Mouse (Mus musculus) layer of hippocampus, postnatal 10 days (tissue): ENCODE measurements around the gene Olfr1367. TPM values are rescaled to one million over a fixed set of nuclear protein-coding genes. Genes with fewer than 3 reads are reported as not detected.

Experiments used
- DNase-seq, 2 experiments: peaks; one replicate each; pipeline ENCODE4 v3.0.0; 2021; ENCODE audit warnings: low spot score in 2 of 2
- microRNA-seq, 2 experiments: library from miRNA; unstranded; fragments of <30 nt; microRNA quantifications; one replicate each; pipeline ENCODE4 v1.2.0; 2021
- total RNA-seq, 2 experiments: library from RNA; stranded (reverse); gene quantifications; 2 replicates each; pipeline ENCODE4 v1.2.3; 2021

Gene Olfr1367
- total RNA-seq, 2 experiments from 2014 or later, result not detected

GRCm38 (mm10) chr13:21395623-21396022 is 48.9 kb downstream of the Olfr1367 start:
- DNase-seq, result no peak

- peak; percentile 18 to 25 for DNase-seq
Observed at GRCm38 (mm10) chr13:21396048-21396447, 49.3 kb downstream of the Olfr1367 start.

DNA sequence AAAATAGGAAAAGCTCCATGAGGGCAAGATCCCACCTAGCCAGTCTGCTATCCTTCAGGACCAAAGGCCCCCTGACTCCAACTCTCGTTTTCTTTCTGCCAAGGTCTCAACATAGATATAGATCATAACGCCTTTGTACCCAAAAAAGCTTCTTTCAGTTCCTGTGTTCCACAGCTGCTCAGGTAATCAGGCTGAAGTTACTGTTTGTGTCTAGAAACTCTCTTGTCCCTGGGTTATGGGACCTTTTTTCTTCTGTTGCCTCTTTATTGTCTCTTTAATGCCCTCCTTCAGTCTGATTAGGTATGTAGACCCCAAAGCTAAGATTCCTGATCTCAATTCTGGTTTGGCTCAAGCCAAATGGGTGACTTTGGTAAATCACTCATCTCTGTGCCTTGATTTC is 50.8 kb downstream of the Olfr1367 start:
- DNase-seq, result no peak

Small RNA genes within 50 kb of the gene (microRNA-seq; reads per million reads assigned to microRNA genes)
- gene Mir6942, result 0.59 to 0.67 reads per million in 2 experiments

Other genes with a start within 250 kb of the Olfr1367 start
- not detected for gene Olfr1369-ps1, start 235.4 kb upstream of the Olfr1367 start, total RNA-seq
- not detected for gene Olfr263, start 217.3 kb upstream of the Olfr1367 start, total RNA-seq
- gene Olfr1368, start 201.0 kb upstream of the Olfr1367 start, total RNA-seq, result not detected
- gene Trim27, start 167.5 kb upstream of the Olfr1367 start, total RNA-seq, result 10 to 100 TPM; 43.6 to 50.7 TPM
- not detected for gene Gpx5, start 54.2 kb upstream of the Olfr1367 start, total RNA-seq
- gene Gpx6, start 34.8 kb upstream of the Olfr1367 start, total RNA-seq, result not detected
- 10 to 100 TPM in 1 of 2 experiments, 1 to 10 TPM in 1; 9.9 to 10.2 TPM for gene Zscan12, start 15.9 kb downstream of the Olfr1367 start, total RNA-seq
- 10 to 100 TPM; 41.7 to 42.0 TPM for gene Zkscan3, start 55.8 kb downstream of the Olfr1367 start, total RNA-seq
- 1 to 10 TPM; 1.4 to 1.7 TPM for gene Pgbd1, start 94.1 kb downstream of the Olfr1367 start, total RNA-seq
- 10 to 100 TPM; 26.9 to 29.4 TPM for gene Zscan26, start 106.8 kb downstream of the Olfr1367 start, total RNA-seq
- 1 to 10 TPM; 1.0 to 1.2 TPM for gene Nkapl, start 121.6 kb downstream of the Olfr1367 start, total RNA-seq
- 1 to 10 TPM; 6.6 to 7.9 TPM for gene Zkscan4, start 132.0 kb downstream of the Olfr1367 start, total RNA-seq
- not detected for gene Gm10065, start 132.5 kb downstream of the Olfr1367 start, total RNA-seq
- 10 to 100 TPM; 16.0 to 17.7 TPM for gene AK157302, start 148.3 kb downstream of the Olfr1367 start, total RNA-seq
- 10 to 100 TPM; 48.8 to 72.4 TPM for gene Gm11273, start 154.5 kb downstream of the Olfr1367 start, total RNA-seq
- 10 to 100 TPM; 12.9 to 15.9 TPM for gene Zkscan8, start 184.2 kb downstream of the Olfr1367 start, total RNA-seq
- not detected for gene Olfr1366, start 195.9 kb downstream of the Olfr1367 start, total RNA-seq
- gene Olfr1535, start 213.0 kb downstream of the Olfr1367 start, total RNA-seq, result not detected
- gene Olfr1364, start 234.8 kb downstream of the Olfr1367 start, total RNA-seq, result not detected